Mouse (Mus musculus) lung, embryonic 15.5 days (tissue): Measurements from ENCODE around the gene Ccdc33. TPM values are rescaled to one million over a fixed set of nuclear protein-coding genes. Genes with fewer than 3 reads are reported as not detected.

Experiments
- ATAC-seq: fragments of 200-750 bp; cut with Nextera tagmentation; 2 replicates; pipeline ENCODE4 v1.8.0; 2017; ENCODE audit warnings: moderate number of reproducible peaks, borderline replicate concordance; ENCODE audit not compliant: low FRiP score, low TSS enrichment; ENCODE audit errors: extremely low read depth
- H3K27ac ChIP-seq: fragments of 300-500 bp; sonication (generic); 2 replicates; pipeline ENCODE4 v1.5.1; 2015; ENCODE audit warnings: moderate library complexity, mild to moderate bottlenecking, inconsistent platforms
- H3K27me3 ChIP-seq: fragments of 300-500 bp; sonication (generic); 2 replicates; pipeline ENCODE4 v1.6.1; 2015; ENCODE audit warnings: inconsistent platforms
- H3K36me3 ChIP-seq: fragments of 300-500 bp; sonication (generic); 2 replicates; pipeline ENCODE4 v1.6.1; 2015; ENCODE audit warnings: inconsistent platforms
- H3K4me1 ChIP-seq: fragments of 300-500 bp; sonication (generic); 2 replicates; pipeline ENCODE4 v1.6.1; 2015; ENCODE audit warnings: inconsistent platforms
- H3K4me2 ChIP-seq: fragments of 300-500 bp; sonication (generic); 2 replicates; pipeline ENCODE4 v1.6.1; 2015; ENCODE audit warnings: inconsistent platforms, mild to moderate bottlenecking, moderate library complexity
- H3K4me3 ChIP-seq: fragments of 300-500 bp; sonication (generic); 2 replicates; pipeline ENCODE4 v1.5.1; 2015; ENCODE audit warnings: mild to moderate bottlenecking, inconsistent platforms
- H3K9ac ChIP-seq: fragments of 300-500 bp; sonication (generic); 2 replicates; pipeline ENCODE4 v1.6.1; 2015; ENCODE audit warnings: inconsistent platforms
- H3K9me3 ChIP-seq: fragments of 300-500 bp; sonication (generic); 2 replicates; pipeline ENCODE4 v1.6.1; 2016; ENCODE audit warnings: inconsistent platforms
- WGBS: fragments of 180-500 bp; shearing (Covaris S2); methylation state at CpG from one replicate; pipeline ENCODE4 v1.1.7; 2015; 5-methylcytosine and 5-hydroxymethylcytosine counted together
- polyA plus RNA-seq: library from polyadenylated mRNA; unstranded; fragments of >200 nt; fragmentation: Nextera tagmentation; extraction: Ambion mirVana; gene quantifications from 2 replicates; pipeline ENCODE4 v1.2.1, GENCODE M21; 2015

Gene Ccdc33
- polyA plus RNA-seq, 1 experiment from 2014 or later: 0.16 TPM

GRCm38 (mm10) chr9:57978858-57979257, 139.8 kb downstream of the Ccdc33 start:
- no peaks in the 10 kb centered on the region for H3K9me3 ChIP-seq
- no peak for ATAC-seq
- H3K4me2 ChIP-seq: no peak overlapping the region
- H3K27ac ChIP-seq: no peak overlapping the region
- no peaks in the 10 kb centered on the region for H3K36me3 ChIP-seq
- no peaks in the 10 kb centered on the region for H3K4me1 ChIP-seq
- 37% methylated on average over 3 of the region's 3 CpGs for WGBS
- no peak overlapping the region for H3K4me3 ChIP-seq
- H3K9ac ChIP-seq: no peak overlapping the region
- H3K27me3 ChIP-seq: no peaks in the 10 kb centered on the region

Other genes with a start within 250 kb of the Ccdc33 start
- 105 and 112 TPM in 2 replicates for gene Ubl7, start 207.8 kb downstream of the Ccdc33 start, polyA plus RNA-seq
- gene Sema7a, start 178.7 kb downstream of the Ccdc33 start, polyA plus RNA-seq: 0.79 and 0.90 TPM in 2 replicates
- gene Cyp11a1, start 112.4 kb downstream of the Ccdc33 start, polyA plus RNA-seq: 0.95 and 1.0 TPM in 2 replicates
- gene Stra6, start 55.0 kb downstream of the Ccdc33 start, polyA plus RNA-seq: 1.2 and 1.9 TPM in 2 replicates
- 89.5 and 89.6 TPM in 2 replicates for gene Islr, start 85.5 kb upstream of the Ccdc33 start, polyA plus RNA-seq
- gene Islr2, start 85.5 kb upstream of the Ccdc33 start, polyA plus RNA-seq: 0.06 and 0.15 TPM in 2 replicates
- 19.6 and 20.2 TPM in 2 replicates for gene Pml, start 131.0 kb upstream of the Ccdc33 start, polyA plus RNA-seq
- gene Stoml1, start 134.3 kb upstream of the Ccdc33 start, polyA plus RNA-seq: 30.1 and 30.3 TPM in 2 replicates
- gene Loxl1, start 194.4 kb upstream of the Ccdc33 start, polyA plus RNA-seq: 48.4 and 49.4 TPM in 2 replicates